Mouse (Mus musculus): Measurements from ENCODE around the gene Gm44503.

Gm44503 gene

GRCm38 (mm10) chr9:72968349-72969061 is 9.9 kb downstream of the Gm44503 start:
- in situ Hi-C loops (cut with MboI; ENCODE audit: unreplicated experiment in 2 of 2) = no loop called here

GRCm38 (mm10) chr9:72969874-72970273 is 11.2 kb downstream of the Gm44503 start:
- in situ Hi-C loops (cut with MboI; ENCODE audit: unreplicated experiment in 2 of 2) = no loop called here

GRCm38 (mm10) chr9:72972435-72972834 is 13.8 kb downstream of the Gm44503 start:
- in situ Hi-C loops (cut with MboI; ENCODE audit: unreplicated experiment in 2 of 2) = no loop called here

GRCm38 (mm10) chr9:72972984-72973383 is 14.3 kb downstream of the Gm44503 start:
- in situ Hi-C loops (cut with MboI; ENCODE audit: unreplicated experiment in 2 of 2) = no loop called here

- in situ Hi-C loops (cut with MboI; ENCODE audit: unreplicated experiment in 2 of 2) = no loop called here
These were observed 16.1 kb downstream of the Gm44503 start for GRCm38 (mm10) chr9:72974734-72975133.

GRCm38 (mm10) chr9:72975242-72975641 is 16.6 kb downstream of the Gm44503 start:
- in situ Hi-C loops (cut with MboI; ENCODE audit: unreplicated experiment in 2 of 2) = no loop called here

GRCm38 (mm10) chr9:72983066-72983465 is 24.4 kb downstream of the Gm44503 start:
- in situ Hi-C loops (cut with MboI; ENCODE audit: unreplicated experiment in 2 of 2) = no loop called here

- in situ Hi-C loops (cut with MboI; ENCODE audit: unreplicated experiment in 2 of 2) = no loop called here
These were observed 26.9 kb downstream of the Gm44503 start, which contains the start of the genes Ccpg1os and Ccpg1 for GRCm38 (mm10) chr9:72985250-72986220. Ccpg1os (minus strand) TSS chr9:72985382. Ccpg1 (plus strand) TSS chr9:72985429.

GRCm38 (mm10) chr9:72987703-72988102 is 29.1 kb downstream of the Gm44503 start:
- in situ Hi-C loops (cut with MboI; ENCODE audit: unreplicated experiment in 2 of 2) = no loop called here

GRCm38 (mm10) chr9:72988706-72989105 is 30.1 kb downstream of the Gm44503 start:
- in situ Hi-C loops (cut with MboI; ENCODE audit: unreplicated experiment in 2 of 2) = no loop called here

- in situ Hi-C loops (cut with MboI; ENCODE audit: unreplicated experiment in 2 of 2) = no loop called here
These were observed 32.8 kb downstream of the Gm44503 start for GRCm38 (mm10) chr9:72991420-72991819.

- in situ Hi-C loops (cut with MboI; ENCODE audit: unreplicated experiment in 2 of 2) = no loop called here
These were observed 33.9 kb downstream of the Gm44503 start for GRCm38 (mm10) chr9:72992576-72992975.

GRCm38 (mm10) chr9:72996167-72996566 is 37.5 kb downstream of the Gm44503 start:
- in situ Hi-C loops (cut with MboI; ENCODE audit: unreplicated experiment in 2 of 2) = no loop called here

GRCm38 (mm10) chr9:72996806-72997205 is 38.2 kb downstream of the Gm44503 start:
- in situ Hi-C loops (cut with MboI; ENCODE audit: unreplicated experiment in 2 of 2) = no loop called here

GRCm38 (mm10) chr9:73000487-73000886 is 41.8 kb downstream of the Gm44503 start:
- in situ Hi-C loops (cut with MboI; ENCODE audit: unreplicated experiment in 2 of 2) = no loop called here

- in situ Hi-C loops (cut with MboI; ENCODE audit: unreplicated experiment in 2 of 2) = no loop called here
These were observed 42.8 kb downstream of the Gm44503 start for GRCm38 (mm10) chr9:73001314-73002011.

GRCm38 (mm10) chr9:73002177-73002576 is 43.5 kb downstream of the Gm44503 start:
- in situ Hi-C loops (cut with MboI; ENCODE audit: unreplicated experiment in 2 of 2) = no loop called here

GRCm38 (mm10) chr9:73004076-73004475 is 45.4 kb downstream of the Gm44503 start:
- in situ Hi-C loops (cut with MboI; ENCODE audit: unreplicated experiment in 2 of 2) = no loop called here

- in situ Hi-C loops (cut with MboI; ENCODE audit: unreplicated experiment in 2 of 2) = no loop called here
These were observed 46.5 kb downstream of the Gm44503 start for GRCm38 (mm10) chr9:73005106-73005505.

- in situ Hi-C loops (cut with MboI; ENCODE audit: unreplicated experiment in 2 of 2) = no loop called here
These were observed 47.5 kb downstream of the Gm44503 start for GRCm38 (mm10) chr9:73006175-73006574.

GRCm38 (mm10) chr9:73008384-73008783 is 49.7 kb downstream of the Gm44503 start:
- in situ Hi-C loops (cut with MboI; ENCODE audit: unreplicated experiment in 2 of 2) = no loop called here

All from v-Abl transformed pro-B cells (cell line).